Mouse (Mus musculus) liver, adult 2 months (tissue): ENCODE measurements at regions not wholly inside any gene's neighbourhood (a gene's known extent, or its start where the extent isn't known, plus 50 kb on each side); places are given as distances from the start of the nearest gene placed in this dataset.

ENCODE experiments used
- DNase-seq: peaks from one replicate; pipeline ENCODE4 v3.0.0-alpha.2; 2011; ENCODE audit warnings: low read depth, low spot score; ENCODE audit errors: extremely low read depth
- H3K27ac ChIP-seq: fragments of 200-500 bp; replicated peaks from 2 replicates; pipeline ENCODE4 v1.5.1; 2012; ENCODE audit warnings: low read depth, mild to moderate bottlenecking, control low read depth, inconsistent platforms, low read length; ENCODE audit not compliant: insufficient read depth
- H3K27me3 ChIP-seq: fragments of 200-500 bp; 2 replicates; pipeline ENCODE4 v1.6.1; 2012; ENCODE audit warnings: mild to moderate bottlenecking, moderate library complexity, low read length, inconsistent platforms; ENCODE audit not compliant: control insufficient read depth, insufficient read depth
- H3K36me3 ChIP-seq: fragments of 200-500 bp; 2 replicates; pipeline ENCODE4 v1.6.1; 2012; ENCODE audit warnings: low read length, inconsistent platforms; ENCODE audit not compliant: control insufficient read depth, insufficient read depth
- H3K4me1 ChIP-seq: fragments of 200-500 bp; 2 replicates; pipeline ENCODE4 v1.6.1; 2011; ENCODE audit warnings: low read length; ENCODE audit not compliant: control insufficient read depth, insufficient read depth
- H3K4me3 ChIP-seq: fragments of 200-500 bp; 2 replicates; pipeline ENCODE4 v1.5.1; 2011; ENCODE audit warnings: low read depth, mild to moderate bottlenecking, control low read depth, low read length, moderate library complexity; ENCODE audit not compliant: insufficient read depth
- H3K79me2 ChIP-seq: fragments of 200-500 bp; 2 replicates; pipeline ENCODE4 v1.6.1; 2012; ENCODE audit warnings: inconsistent platforms, mild to moderate bottlenecking, low read length, moderate library complexity; ENCODE audit not compliant: control insufficient read depth, insufficient read depth
- H3K9ac ChIP-seq: fragments of 200-500 bp; 2 replicates; pipeline ENCODE4 v1.6.1; 2012; ENCODE audit warnings: low read depth, mild to moderate bottlenecking, control low read depth, inconsistent platforms, low read length
- CTCF ChIP-seq: fragments of 200-500 bp; IDR thresholded peaks from 2 replicates; pipeline ENCODE4 v1.5.1; 2011; ENCODE audit warnings: low read depth, low read length, control low read depth
- POLR2A ChIP-seq: fragments of 200-500 bp; IDR thresholded peaks from 2 replicates; pipeline ENCODE4 v1.6.1; 2011; ENCODE audit warnings: low read length, control low read depth; ENCODE audit not compliant: insufficient read depth; ENCODE audit errors: extremely low read depth
- WGBS: fragments of 180-500 bp; shearing (Covaris S2); methylation state at CpG from one replicate; pipeline ENCODE4 v1.1.7; 2018; 5-methylcytosine and 5-hydroxymethylcytosine counted together

GRCm38 (mm10) chr4:99376171-99376570, 80.5 kb downstream of the Gm12689 start:
- no peak overlapping the region for H3K4me3 ChIP-seq
- no peaks in the 10 kb centered on the region for H3K79me2 ChIP-seq
- H3K4me1 ChIP-seq = no peaks in the 10 kb centered on the region
- H3K27ac ChIP-seq = no peak overlapping the region
- H3K27me3 ChIP-seq = no peaks in the 10 kb centered on the region
- no peak overlapping the region for H3K9ac ChIP-seq
- 9% methylated on average over 1 of the region's 1 CpGs for WGBS
- TF ChIP-seq POLR2A (no peak), CTCF (no peak)
- no peak for DNase-seq
- H3K36me3 ChIP-seq = no peaks in the 10 kb centered on the region

- DNase-seq = no peak
- Histone ChIP-seq H3K9ac (no peak overlapping the region), H3K4me3 (no peak overlapping the region), H3K27ac (no peak overlapping the region), H3K4me1 (no peaks in the 10 kb centered on the region), H3K36me3 (no peaks in the 10 kb centered on the region), H3K79me2 (no peaks in the 10 kb centered on the region), H3K27me3 (no peaks in the 10 kb centered on the region)
- no peak for TF ChIP-seq POLR2A
- no peak for TF ChIP-seq CTCF
- WGBS = 50% methylated on average over 9 of the region's 9 CpGs
Observed at GRCm38 (mm10) chr4:99376911-99377310, 81.2 kb downstream of the Gm12689 start.

- no peaks in the 10 kb centered on the region for H3K36me3 ChIP-seq
- TF ChIP-seq POLR2A (no peak), CTCF (no peak)
- H3K79me2 ChIP-seq = no peaks in the 10 kb centered on the region
- H3K27ac ChIP-seq = no peak overlapping the region
- no peak overlapping the region for H3K9ac ChIP-seq
- H3K4me1 ChIP-seq = no peaks in the 10 kb centered on the region
- no peak for DNase-seq
- H3K4me3 ChIP-seq = no peak overlapping the region
- H3K27me3 ChIP-seq = no peaks in the 10 kb centered on the region
- 88% methylated on average over 4 of the region's 4 CpGs for WGBS
Observed at GRCm38 (mm10) chr4:99379983-99380382, 84.3 kb downstream of the Gm12689 start.

- H3K4me3 ChIP-seq = no peak overlapping the region
- H3K4me1 ChIP-seq = no peaks in the 10 kb centered on the region
- WGBS = 64% methylated on average over 8 of the region's 8 CpGs
- H3K9ac ChIP-seq = no peak overlapping the region
- no peak for TF ChIP-seq POLR2A
- DNase-seq = no peak
- H3K27me3 ChIP-seq = no peaks in the 10 kb centered on the region
- H3K36me3 ChIP-seq = no peaks in the 10 kb centered on the region
- H3K79me2 ChIP-seq = no peaks in the 10 kb centered on the region
- H3K27ac ChIP-seq = no peak overlapping the region
Observed at GRCm38 (mm10) chr4:99385381-99385780, 89.7 kb downstream of the Gm12689 start.

- no peak for TF ChIP-seq POLR2A
- no peak for TF ChIP-seq CTCF
- H3K36me3 ChIP-seq = no peaks in the 10 kb centered on the region
- H3K4me3 ChIP-seq = no peak overlapping the region
- no peak overlapping the region for H3K9ac ChIP-seq
- H3K27me3 ChIP-seq = no peaks in the 10 kb centered on the region
- no peak overlapping the region for H3K27ac ChIP-seq
- H3K79me2 ChIP-seq = no peaks in the 10 kb centered on the region
- WGBS = 67% methylated on average over 1 of the region's 1 CpGs
- DNase-seq = no peak
- H3K4me1 ChIP-seq = no peaks in the 10 kb centered on the region
Observed at GRCm38 (mm10) chr4:99389428-99389827, 93.7 kb downstream of the Gm12689 start.

- DNase-seq = no peak
- H3K4me3 ChIP-seq = no peak overlapping the region
- H3K27me3 ChIP-seq = no peaks in the 10 kb centered on the region
- H3K9ac ChIP-seq = no peak overlapping the region
- TF ChIP-seq POLR2A (no peak), CTCF (no peak)
- H3K4me1 ChIP-seq = no peaks in the 10 kb centered on the region
- 82% methylated on average over 5 of the region's 5 CpGs for WGBS
- H3K36me3 ChIP-seq = no peaks in the 10 kb centered on the region
- H3K79me2 ChIP-seq = no peaks in the 10 kb centered on the region
- H3K27ac ChIP-seq = no peak overlapping the region
Observed at GRCm38 (mm10) chr4:99392986-99393385, 97.3 kb downstream of the Gm12689 start.

- Histone ChIP-seq H3K79me2 (no peaks in the 10 kb centered on the region), H3K36me3 (no peaks in the 10 kb centered on the region), H3K4me1 (no peaks in the 10 kb centered on the region), H3K9ac (no peak overlapping the region), H3K27me3 (no peaks in the 10 kb centered on the region), H3K27ac (no peak overlapping the region), H3K4me3 (no peak overlapping the region)
- WGBS = 70% methylated on average over 3 of the region's 3 CpGs
- DNase-seq = no peak
- TF ChIP-seq POLR2A (no peak), CTCF (no peak)
Observed at GRCm38 (mm10) chr4:99394244-99394643, 98.5 kb downstream of the Gm12689 start.
